Mouse (Mus musculus) CH12.LX (cell line): Measurements from ENCODE around the gene Entpd7. TPM values are rescaled to one million over a fixed set of nuclear protein-coding genes. Genes with fewer than 3 reads are reported as not detected.

Source experiments
- polyA plus RNA-seq: library from polyadenylated mRNA; unstranded; fragments of >175 nt; gene quantifications from 2 replicates; pipeline ENCODE4 v1.2.1, GENCODE M21; 2012; ENCODE audit warnings: low read depth; ENCODE audit not compliant: insufficient read length
- total RNA-seq, 2 experiments: library from RNA; depleted of rRNA; stranded (reverse); fragments of 300-350 nt in 1 of 2; fragments of >200 nt in 1 of 2; gene quantifications; 2 replicates each; pipeline ENCODE4 v1.2.3; 2012 to 2014

The Entpd7 gene
- total and polyA plus RNA-seq, 3 experiments = 2.7 to 6.0 (median 4.0) TPM

Other genes with a start within 250 kb of the Entpd7 start
- gene Cnnm1, start 249.2 kb upstream of the Entpd7 start, total RNA-seq (2012; rRNA removed) = not detected in 2 replicates
- gene Cnnm1, start 249.2 kb upstream of the Entpd7 start, total RNA-seq (2014; rRNA removed) = not detected in 2 replicates
- gene Cnnm1, start 249.2 kb upstream of the Entpd7 start, polyA plus RNA-seq = not detected in 2 replicates
- 122 and 131 TPM in 2 replicates for gene Got1, start 165.1 kb upstream of the Entpd7 start, total RNA-seq (2012; rRNA removed)
- 164 and 176 TPM in 2 replicates for gene Got1, start 165.1 kb upstream of the Entpd7 start, total RNA-seq (2014; rRNA removed)
- gene Got1, start 165.1 kb upstream of the Entpd7 start, polyA plus RNA-seq = 214 and 228 TPM in 2 replicates
- not detected in 2 replicates for gene Nkx2-3, start 77.3 kb upstream of the Entpd7 start, total RNA-seq (2012; rRNA removed)
- not detected in 2 replicates for gene Nkx2-3, start 77.3 kb upstream of the Entpd7 start, total RNA-seq (2014; rRNA removed)
- 0.15 TPM in 1 of 2 replicates, not detected in the other for gene Nkx2-3, start 77.3 kb upstream of the Entpd7 start, polyA plus RNA-seq
- 33.0 and 35.2 TPM in 2 replicates for gene Slc25a28, start 14.8 kb upstream of the Entpd7 start, total RNA-seq (2012; rRNA removed)
- gene Slc25a28, start 14.8 kb upstream of the Entpd7 start, total RNA-seq (2014; rRNA removed) = 37.8 and 41.5 TPM in 2 replicates
- gene Slc25a28, start 14.8 kb upstream of the Entpd7 start, polyA plus RNA-seq = 42.8 and 48.1 TPM in 2 replicates
- 10.0 and 10.1 TPM in 2 replicates for gene Cutc, start 63.3 kb downstream of the Entpd7 start, total RNA-seq (2012; rRNA removed)
- gene Cutc, start 63.3 kb downstream of the Entpd7 start, total RNA-seq (2014; rRNA removed) = 18.2 and 18.5 TPM in 2 replicates
- gene Cutc, start 63.3 kb downstream of the Entpd7 start, polyA plus RNA-seq = 22.7 and 29.4 TPM in 2 replicates
- 17.4 and 19.3 TPM in 2 replicates for gene Cox15, start 63.3 kb downstream of the Entpd7 start, total RNA-seq (2012; rRNA removed)
- 18.1 and 20.2 TPM in 2 replicates for gene Cox15, start 63.3 kb downstream of the Entpd7 start, total RNA-seq (2014; rRNA removed)
- 24.6 and 26.9 TPM in 2 replicates for gene Cox15, start 63.3 kb downstream of the Entpd7 start, polyA plus RNA-seq
- gene Abcc2, start 92.5 kb downstream of the Entpd7 start, total RNA-seq (2012; rRNA removed) = 0.08 TPM in 2 replicates
- gene Abcc2, start 92.5 kb downstream of the Entpd7 start, total RNA-seq (2014; rRNA removed) = 0.09 and 0.18 TPM in 2 replicates
- 0.39 and 0.41 TPM in 2 replicates for gene Abcc2, start 92.5 kb downstream of the Entpd7 start, polyA plus RNA-seq